Mouse (Mus musculus) forebrain, embryonic 11.5 days (tissue): Measurements from ENCODE around the gene Opcml. TPM values are rescaled to one million over a fixed set of nuclear protein-coding genes. Genes with fewer than 3 reads are reported as not detected.

Experiments used
- ATAC-seq: fragments of 200-750 bp; cut with Nextera tagmentation; replicated peaks from 2 replicates; pipeline ENCODE4 v1.8.0; 2017; ENCODE audit warnings: moderate TSS enrichment; ENCODE audit not compliant: low FRiP score
- DNase-seq: peaks from one replicate; pipeline ENCODE4 v3.0.0-alpha.2; 2017; ENCODE audit warnings: low spot score
- H3K27ac ChIP-seq: fragments of 300-500 bp; sonication (generic); 2 replicates; pipeline ENCODE4 v1.5.1; 2014; ENCODE audit warnings: low read depth, low read length
- H3K27me3 ChIP-seq: fragments of 300-500 bp; sonication (generic); 2 replicates; pipeline ENCODE4 v1.6.1; 2014; ENCODE audit warnings: mild to moderate bottlenecking, low read length, mixed read lengths; ENCODE audit not compliant: control insufficient read depth, insufficient read depth
- H3K36me3 ChIP-seq: fragments of 300-500 bp; sonication (generic); 2 replicates; pipeline ENCODE4 v1.6.1; 2014; ENCODE audit warnings: mild to moderate bottlenecking, low read length, moderate library complexity, mixed read lengths; ENCODE audit not compliant: control insufficient read depth, insufficient read depth
- H3K4me1 ChIP-seq: fragments of 300-500 bp; sonication (generic); replicated peaks from 2 replicates; pipeline ENCODE4 v1.6.1; 2014; ENCODE audit warnings: low read length, mixed read lengths; ENCODE audit not compliant: control insufficient read depth, insufficient read depth
- H3K4me2 ChIP-seq: fragments of 300-500 bp; sonication (generic); 2 replicates; pipeline ENCODE4 v1.6.1; 2014; ENCODE audit warnings: low read depth, mild to moderate bottlenecking, low read length, moderate library complexity, mixed read lengths; ENCODE audit not compliant: severe bottlenecking
- H3K4me3 ChIP-seq: fragments of 300-500 bp; sonication (generic); 2 replicates; pipeline ENCODE4 v1.5.1; 2014; ENCODE audit warnings: low read depth, low read length
- H3K9ac ChIP-seq: fragments of 300-500 bp; sonication (generic); 2 replicates; pipeline ENCODE4 v1.6.1; 2014; ENCODE audit warnings: low read length
- H3K9me3 ChIP-seq: fragments of 300-500 bp; sonication (generic); 2 replicates; pipeline ENCODE4 v1.6.1; 2016; ENCODE audit warnings: low read length, mixed read lengths; ENCODE audit not compliant: control insufficient read depth
- WGBS: fragments of 180-500 bp; shearing (Covaris S2); extraction: QIAGEN DNeasy Blood & Tissue Kit; methylation state at CpG from one replicate; pipeline ENCODE4 v1.1.7; 2014; 5-methylcytosine and 5-hydroxymethylcytosine counted together
- polyA plus RNA-seq: library from polyadenylated mRNA; unstranded; fragments of >200 nt; fragmentation: Nextera tagmentation; extraction: Ambion mirVana; gene quantifications from 2 replicates; pipeline ENCODE4 v1.2.1, GENCODE M21; 2014

Opcml gene
- polyA plus RNA-seq, 1 experiment from 2014 or later = 2.4 TPM

- H3K4me1 ChIP-seq = no peaks in the 10 kb centered on the region; the same call in 1 of the 2 replicates
- H3K4me3 ChIP-seq = no peak overlapping the region
- H3K27me3 ChIP-seq = no peaks in the 10 kb centered on the region
- H3K9ac ChIP-seq = no peak overlapping the region
- H3K36me3 ChIP-seq = no peaks in the 10 kb centered on the region
- ATAC-seq (no peak), DNase-seq (no peak)
- H3K9me3 ChIP-seq = no peaks in the 10 kb centered on the region
- no peak overlapping the region for H3K27ac ChIP-seq
- H3K4me2 ChIP-seq = no peak overlapping the region
- WGBS = 53% methylated on average over 2 of the region's 2 CpGs
Measured at GRCm38 (mm10) chr9:28287485-28287884, 496.9 kb downstream of the Opcml start.

- H3K27me3 ChIP-seq = no peaks in the 10 kb centered on the region
Measured at GRCm38 (mm10) chr9:28289696-28290330, 499.2 kb downstream of the Opcml start.

GRCm38 (mm10) chr9:28303659-28304058 lies 513.1 kb downstream of the Opcml start:
- Histone ChIP-seq H3K4me2 (no peak overlapping the region), H3K27me3 (no peaks in the 10 kb centered on the region), H3K4me3 (no peak overlapping the region), H3K9ac (no peak overlapping the region), H3K36me3 (no peaks in the 10 kb centered on the region), H3K27ac (no peak overlapping the region), H3K9me3 (no peaks in the 10 kb centered on the region), H3K4me1 (no peaks in the 10 kb centered on the region)
- DNase-seq = no peak
- 82% methylated on average over 8 of the region's 8 CpGs for WGBS
- ATAC-seq = no peak

More at GRCm38 (mm10) chr9:28289696-28290330, 499.2 kb downstream of the Opcml start:
- Histone ChIP-seq H3K9me3 (peaks cover 2% of the 10 kb centered on the region; the same call in 1 of the 2 replicates), H3K4me1 (no peaks in the 10 kb centered on the region; the same call in 1 of the 2 replicates), H3K4me2 (no peak overlapping the region), H3K36me3 (no peaks in the 10 kb centered on the region), H3K4me3 (no peak overlapping the region), H3K9ac (no peak overlapping the region), H3K27ac (no peak overlapping the region)
- DNase-seq (no peak), ATAC-seq (no peak)
- WGBS = 21% methylated on average over 1 of the region's 1 CpGs

- H3K4me1 ChIP-seq = no peaks in the 10 kb centered on the region
- H3K27ac ChIP-seq = 0 out of 2 replicates have a peak overlapping the region, but pooled peaks have one; percentile 34
- 63% methylated on average over 11 of the region's 11 CpGs for WGBS
- no peak overlapping the region for H3K9ac ChIP-seq
- no peaks in the 10 kb centered on the region for H3K27me3 ChIP-seq
- no peaks in the 10 kb centered on the region for H3K36me3 ChIP-seq
- DNase-seq (peak; percentile 50), ATAC-seq (peak; percentile 83)
- H3K4me3 ChIP-seq = no peak overlapping the region
- no peak overlapping the region for H3K4me2 ChIP-seq
- no peaks in the 10 kb centered on the region for H3K9me3 ChIP-seq
Measured at GRCm38 (mm10) chr9:28306364-28307121, 516.0 kb downstream of the Opcml start.

- DNase-seq (no peak), ATAC-seq (0 out of 2 replicates have a peak, but pooled peaks have one; percentile 21)
- Histone ChIP-seq H3K4me1 (no peaks in the 10 kb centered on the region), H3K4me2 (no peak overlapping the region), H3K9ac (no peak overlapping the region), H3K4me3 (no peak overlapping the region), H3K9me3 (no peaks in the 10 kb centered on the region), H3K27me3 (no peaks in the 10 kb centered on the region), H3K27ac (no peak overlapping the region), H3K36me3 (no peaks in the 10 kb centered on the region)
Measured at GRCm38 (mm10) chr9:28307122-28307430, 516.5 kb downstream of the Opcml start.

- no peaks in the 10 kb centered on the region for H3K9me3 ChIP-seq
- H3K9ac ChIP-seq = no peak overlapping the region
- H3K4me1 ChIP-seq = no peaks in the 10 kb centered on the region
- H3K36me3 ChIP-seq = no peaks in the 10 kb centered on the region
- no peak overlapping the region for H3K4me2 ChIP-seq
- no peak overlapping the region for H3K4me3 ChIP-seq
- H3K27ac ChIP-seq = no peak overlapping the region
- 80% methylated on average over 6 of the region's 6 CpGs for WGBS
- DNase-seq (no peak), ATAC-seq (no peak)
- no peaks in the 10 kb centered on the region for H3K27me3 ChIP-seq
Measured at GRCm38 (mm10) chr9:28307481-28308050, 517.0 kb downstream of the Opcml start.

GRCm38 (mm10) chr9:28317881-28318280 lies 527.3 kb downstream of the Opcml start:
- Histone ChIP-seq H3K9me3 (no peaks in the 10 kb centered on the region), H3K9ac (no peak overlapping the region), H3K27me3 (no peaks in the 10 kb centered on the region), H3K27ac (no peak overlapping the region), H3K4me2 (no peak overlapping the region), H3K4me3 (no peak overlapping the region), H3K4me1 (no peaks in the 10 kb centered on the region), H3K36me3 (no peaks in the 10 kb centered on the region)
- ATAC-seq (no peak), DNase-seq (no peak)

- Histone ChIP-seq H3K4me1 (no peaks in the 10 kb centered on the region), H3K9me3 (no peaks in the 10 kb centered on the region), H3K4me2 (no peak overlapping the region), H3K4me3 (no peak overlapping the region), H3K27ac (no peak overlapping the region), H3K27me3 (no peaks in the 10 kb centered on the region), H3K36me3 (no peaks in the 10 kb centered on the region), H3K9ac (no peak overlapping the region)
- ATAC-seq = no peak
- DNase-seq = no peak
- 71% methylated on average over 4 of the region's 4 CpGs for WGBS
Measured at GRCm38 (mm10) chr9:28319021-28319755, 528.6 kb downstream of the Opcml start.
